Mouse (Mus musculus): Measurements from ENCODE around the gene Cluh. TPM values are rescaled to one million over a fixed set of nuclear protein-coding genes. Genes with fewer than 3 reads are reported as not detected.

The Cluh gene
- total and polyA plus RNA-seq, 3 experiments, result 63.1 to 151 (median 86.4) TPM

- Histone ChIP-seq H3K4me2 (ENCODE audit: insufficient read depth, low read depth, poor library complexity, severe bottlenecking) (no peak overlapping the region), H3K9ac (ENCODE audit: insufficient read depth, low read depth) (no peak overlapping the region), H3K36me3 (replicated peaks in 1 of 2; ENCODE audit: control insufficient read depth in 1 of 2, insufficient read depth in 1 of 2, low read length in 1 of 2) (peaks cover 93 to 100% of the 10 kb centered on the region in 2 experiments), H3K4me1 (ENCODE audit: control insufficient read depth in 1 of 2, insufficient read depth in 2 of 2) (no peaks in the 10 kb centered on the region), H3K9me3 (replicated peaks; ENCODE audit: low read length) (peaks cover 10% of the 10 kb centered on the region), H3K27ac (ENCODE audit: insufficient read depth, low read depth) (no peak overlapping the region), H3K4me3 (replicated peaks in 1 of 3; ENCODE audit: low read depth in 2 of 3, low read length in 2 of 3, poor library complexity in 1 of 3) (no peak overlapping the region), H3K79me2 (replicated peaks; ENCODE audit: control insufficient read depth, extremely low read depth, insufficient read depth, poor library complexity, severe bottlenecking) (no peaks in the 10 kb centered on the region), H3K27me3 (replicated peaks) (no peaks in the 10 kb centered on the region)
- TF ChIP-seq CHD2 (IDR thresholded peaks at IDR 0.05; ENCODE audit: low read length), result no peak
- TF ChIP-seq NELFE (IDR thresholded peaks at IDR 0.05; ENCODE audit: low read depth, low read length), result no peak
- TF ChIP-seq JUN (IDR thresholded peaks at IDR 0.05; ENCODE audit: insufficient read depth, low read depth, low read length), result no peak
- TF ChIP-seq MAFK (IDR thresholded peaks at IDR 0.05; ENCODE audit: insufficient replicate concordance, low read length), result no peak
- no peak for TF ChIP-seq GABPA (IDR thresholded peaks at IDR 0.05; ENCODE audit: insufficient replicate concordance, low read depth, low read length)
- TF ChIP-seq IRF4 (IDR thresholded peaks at IDR 0.05; ENCODE audit: low read depth, low read length), result no peak
- no peak for TF ChIP-seq E2F4 (IDR thresholded peaks at IDR 0.05; ENCODE audit: insufficient replicate concordance, low read depth, low read length)
- no peak for TF ChIP-seq MAZ (IDR thresholded peaks at IDR 0.05; ENCODE audit: low read depth, low read length)
- TF ChIP-seq BHLHE40 (IDR thresholded peaks at IDR 0.05; ENCODE audit: low read depth, low read length), result no peak
- TF ChIP-seq CTCF (conservative IDR thresholded peaks at IDR 0.05 in 1 of 2, IDR thresholded peaks at IDR 0.05 in 1 of 2; ENCODE audit: low read depth in 2 of 2, low read length in 2 of 2), result no peak
- TF ChIP-seq USF1 (IDR thresholded peaks at IDR 0.05; ENCODE audit: low read depth, low read length), result no peak
- TF ChIP-seq MYC (IDR thresholded peaks at IDR 0.05; ENCODE audit: low read depth, low read length), result no peak
- TF ChIP-seq ZMIZ1 (IDR thresholded peaks at IDR 0.05; ENCODE audit: low read depth, low read length), result no peak
- no peak for TF ChIP-seq POLR2A (IDR thresholded peaks at IDR 0.05; ENCODE audit: low read depth, low read length)
- TF ChIP-seq MEF2A (IDR thresholded peaks at IDR 0.05; ENCODE audit: borderline replicate concordance, low read depth, low read length), result no peak
- TF ChIP-seq RCOR1 (conservative IDR thresholded peaks at IDR 0.05; ENCODE audit: low read depth, low read length), result no peak
- no peak for TF ChIP-seq NRF1 (IDR thresholded peaks at IDR 0.05; ENCODE audit: low read depth, low read length)
- dilution Hi-C loops (cut with MboI; ENCODE audit: extremely low pct_ligation_motif_present, extremely low pct_unique_long_range_greater_than_20kb, low sequenced_read_pairs), result no loop called here
- no peak for DNase-seq (ENCODE audit: extremely low read depth)
- in situ Hi-C loops (cut with MboI; ENCODE audit: low pct_ligation_motif_present, low pct_unique_long_range_greater_than_20kb, low sequenced_read_pairs), result no loop called here
These were observed 12.9 kb downstream of the Cluh start for GRCm38 (mm10) chr11:74662221-74662620.

- H3K9me3 ChIP-seq (replicated peaks; ENCODE audit: low read length), result no peaks in the 10 kb centered on the region
- dilution Hi-C loops (cut with MboI; ENCODE audit: extremely low pct_ligation_motif_present, extremely low pct_unique_long_range_greater_than_20kb, low sequenced_read_pairs), result no loop called here
- DNase-seq (ENCODE audit: extremely low read depth), result no peak
- no peaks in the 10 kb centered on the region for H3K27me3 ChIP-seq (replicated peaks)
- H3K36me3 ChIP-seq (replicated peaks in 1 of 2; ENCODE audit: control insufficient read depth in 1 of 2, insufficient read depth in 1 of 2, low read length in 1 of 2), result peaks cover 91 to 99% of the 10 kb centered on the region in 2 experiments
- H3K9ac ChIP-seq (ENCODE audit: insufficient read depth, low read depth), result no peak overlapping the region
- H3K4me2 ChIP-seq (ENCODE audit: insufficient read depth, low read depth, poor library complexity, severe bottlenecking), result no peak overlapping the region
- H3K4me3 ChIP-seq (replicated peaks in 1 of 3; ENCODE audit: low read depth in 2 of 3, low read length in 2 of 3, poor library complexity in 1 of 3), result no peak overlapping the region
- no peak overlapping the region for H3K27ac ChIP-seq (ENCODE audit: insufficient read depth, low read depth)
- H3K4me1 ChIP-seq (ENCODE audit: control insufficient read depth in 1 of 2, insufficient read depth in 2 of 2), result no peaks in the 10 kb centered on the region
- no peaks in the 10 kb centered on the region for H3K79me2 ChIP-seq (replicated peaks; ENCODE audit: control insufficient read depth, extremely low read depth, insufficient read depth, poor library complexity, severe bottlenecking)
- TF ChIP-seq MAZ (IDR thresholded peaks at IDR 0.05; ENCODE audit: low read depth, low read length) (no peak), PAX5 (IDR thresholded peaks at IDR 0.05; ENCODE audit: low read length) (no peak), ZNF384 (IDR thresholded peaks at IDR 0.05; ENCODE audit: low read depth, low read length) (no peak), RAD21 (IDR thresholded peaks at IDR 0.05; ENCODE audit: low read depth, low read length) (no peak), USF2 (conservative IDR thresholded peaks at IDR 0.05; ENCODE audit: low read depth, low read length) (no peak)
- in situ Hi-C loops (cut with MboI; ENCODE audit: low pct_ligation_motif_present, low pct_unique_long_range_greater_than_20kb, low sequenced_read_pairs), result no loop called here
These were observed 15.0 kb downstream of the Cluh start for GRCm38 (mm10) chr11:74664279-74664678.

Data from CH12.LX (cell line).